Mouse (Mus musculus): Measurements from ENCODE around the gene Tpk1.

Gene Tpk1

DNA sequence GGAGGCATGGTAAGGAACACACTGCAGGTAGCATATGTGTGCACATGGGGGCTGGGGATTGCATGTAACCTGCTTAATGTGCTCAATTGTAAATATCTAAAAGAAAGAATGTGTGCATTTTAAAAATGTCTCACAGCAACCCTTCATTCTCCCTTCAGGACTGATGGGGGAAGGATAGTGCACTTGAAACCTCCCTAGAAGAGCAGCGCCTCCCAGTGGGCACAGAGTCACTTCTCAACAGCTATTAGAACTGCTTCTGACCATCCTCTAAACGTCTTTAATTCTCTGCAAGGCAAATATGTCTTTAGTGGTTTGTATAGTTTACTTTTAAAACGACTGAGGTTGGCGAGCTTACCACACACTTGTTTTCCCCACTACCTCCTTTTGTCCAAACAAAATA lies 241.1 kb downstream of the Tpk1 start:
- DNase-seq, result no peak

DNA sequence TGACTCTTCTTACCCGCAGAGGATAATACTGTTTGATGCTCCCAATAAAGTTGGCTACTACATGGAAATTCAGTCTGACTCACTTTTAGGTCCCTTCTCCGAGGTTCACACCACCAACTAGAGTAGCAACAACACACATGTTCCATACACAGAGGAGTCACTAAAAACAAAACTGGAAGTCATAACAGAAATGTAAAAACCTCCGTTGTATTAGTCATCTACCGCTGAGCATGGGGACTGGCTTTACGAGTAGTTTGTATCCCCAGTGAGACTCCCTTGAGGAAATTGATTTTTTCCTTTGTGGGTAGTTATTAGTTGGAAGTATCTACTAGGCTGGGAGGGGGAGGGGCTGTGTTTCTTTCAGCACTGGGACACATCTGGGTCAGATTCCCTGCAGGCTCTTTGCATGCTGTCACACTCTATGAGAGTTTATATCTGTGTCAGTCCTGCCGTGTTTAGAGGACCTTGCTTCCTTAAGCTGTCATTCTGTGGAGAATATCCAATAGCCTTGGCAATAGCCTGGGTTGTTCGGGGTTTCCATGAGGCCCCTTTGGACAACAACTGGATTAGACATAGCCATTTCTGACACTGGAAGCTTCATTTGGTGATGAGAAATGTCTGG lies 245.6 kb downstream of the Tpk1 start:
- no peak for DNase-seq

DNA sequence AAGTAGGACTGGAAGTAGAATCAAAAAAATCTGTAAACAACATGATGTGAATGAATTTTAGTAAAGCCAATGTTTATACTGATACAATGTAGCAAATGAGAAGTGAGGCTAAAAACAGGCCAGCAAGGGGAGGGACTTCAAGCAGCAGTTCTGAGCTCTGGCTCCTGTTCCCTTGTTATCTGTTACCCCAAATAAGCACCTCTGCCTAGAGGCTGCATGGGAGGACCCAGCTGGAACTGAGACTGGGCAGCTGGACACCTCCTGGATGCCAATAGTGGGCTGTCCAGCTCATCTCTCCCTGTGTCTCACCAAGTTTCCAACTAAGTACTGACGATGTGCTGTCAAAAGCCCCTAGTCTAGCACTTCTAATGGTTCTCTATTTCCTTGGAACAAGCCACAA lies 257.1 kb downstream of the Tpk1 start:
- DNase-seq, result no peak

DNA sequence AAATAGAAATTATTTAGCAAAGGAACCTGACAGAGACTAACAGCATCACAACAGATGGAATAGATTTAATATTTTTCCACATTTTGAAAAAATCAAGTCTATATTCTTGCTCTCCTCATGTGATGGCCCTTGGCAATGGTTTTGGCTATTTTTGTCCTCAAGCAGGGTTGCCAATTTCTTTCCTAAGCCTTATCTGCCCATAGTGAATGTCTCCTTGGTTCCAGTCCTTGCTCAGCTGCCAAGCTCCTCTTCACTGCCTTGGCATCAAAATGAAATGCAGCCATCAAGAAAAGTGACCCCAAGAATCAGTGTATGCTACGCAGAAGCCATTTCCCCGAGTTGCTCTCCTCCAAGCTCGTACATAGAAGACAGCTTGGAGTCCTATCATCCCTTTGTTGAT lies 263.0 kb downstream of the Tpk1 start:
- no peak for DNase-seq

DNA sequence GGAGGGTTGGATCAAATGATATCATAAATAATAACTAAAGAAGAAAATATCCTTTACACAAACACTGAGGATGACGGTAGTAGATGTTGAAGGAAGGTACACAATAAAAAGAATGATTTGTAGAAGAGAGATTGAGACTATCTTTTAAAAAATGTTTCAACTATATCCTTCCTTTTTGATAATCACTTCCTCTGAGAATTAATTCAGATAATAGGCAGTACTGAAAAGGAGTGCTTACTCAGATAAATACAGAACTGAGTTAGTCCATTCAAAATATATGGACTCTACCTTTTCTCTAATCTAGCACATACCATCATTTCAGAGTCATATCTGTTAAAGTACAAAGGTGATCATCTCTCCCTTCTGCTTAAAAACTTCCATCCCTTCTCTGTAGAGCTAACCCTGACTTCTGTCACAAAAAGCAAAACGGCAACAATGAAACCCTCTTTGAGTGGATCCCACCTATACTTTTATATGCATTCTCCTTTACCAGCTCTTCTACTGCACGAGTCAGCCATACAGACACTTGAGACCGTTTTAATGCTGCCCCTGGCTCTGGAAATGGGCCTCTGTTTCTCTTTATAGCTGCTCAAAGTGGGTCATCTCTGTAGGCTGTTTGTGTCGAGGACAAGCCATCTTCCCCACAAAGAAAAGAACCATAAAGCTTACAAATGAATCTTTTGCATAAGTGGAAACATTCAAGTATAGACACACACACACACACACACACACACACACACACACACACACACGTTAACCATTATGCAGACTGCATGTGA lies 263.7 kb downstream of the Tpk1 start:
- DNase-seq, result no peak

DNA sequence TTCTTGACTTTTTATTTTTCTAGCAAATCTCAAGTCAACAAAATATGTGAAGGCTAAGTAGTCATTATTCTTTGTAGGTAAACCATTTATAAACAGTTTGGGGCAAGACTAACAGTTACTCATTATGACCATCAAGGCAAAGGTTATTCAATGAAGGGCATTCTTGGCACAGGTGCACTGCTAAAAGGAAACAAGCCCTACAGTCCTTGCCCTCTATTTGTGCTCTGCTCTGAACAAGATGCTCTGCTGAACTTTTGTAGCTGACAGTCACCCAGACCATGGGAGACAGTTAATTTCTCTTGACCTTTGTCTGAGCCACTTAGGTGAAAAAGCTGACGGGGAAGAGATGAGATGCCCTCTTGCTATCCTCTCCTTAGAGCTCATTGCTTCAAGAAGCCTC lies 269.7 kb downstream of the Tpk1 start:
- no peak for DNase-seq

DNA sequence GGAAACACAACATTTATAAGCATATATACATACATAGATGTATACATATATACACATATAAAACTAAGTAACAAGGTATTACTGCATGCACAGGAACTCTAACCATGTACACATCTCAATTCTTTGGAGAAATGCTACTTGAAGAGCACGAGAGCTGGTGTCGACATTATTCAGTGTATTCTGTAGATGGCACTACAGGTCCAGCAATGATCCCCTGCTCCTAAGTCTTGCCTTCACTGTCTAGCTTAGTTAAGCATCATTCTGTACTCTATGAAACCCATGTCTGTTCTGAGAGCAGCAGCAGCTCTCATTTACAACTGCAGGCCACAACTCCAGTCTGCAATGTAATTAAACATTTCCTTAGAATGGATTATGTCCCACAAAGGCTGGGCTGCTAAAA lies 270.5 kb downstream of the Tpk1 start:
- DNase-seq, result no peak

DNA sequence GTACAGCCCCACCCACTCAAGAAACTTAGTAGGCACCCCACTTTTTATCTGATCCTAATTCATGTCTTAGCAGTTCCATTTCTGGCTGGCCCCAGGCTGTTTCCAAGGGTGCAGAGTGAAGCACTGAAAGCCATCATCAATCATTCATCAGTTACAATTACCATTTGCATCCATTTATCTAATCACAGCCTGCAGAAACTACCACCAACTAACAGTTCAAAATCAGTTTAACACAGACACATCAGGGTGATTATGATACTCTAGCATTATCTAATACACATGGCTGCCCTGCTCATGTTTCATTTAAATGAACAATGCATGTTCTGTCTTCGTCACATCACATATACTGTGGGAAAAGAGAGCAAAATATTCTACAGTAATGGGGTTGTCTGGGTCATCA lies 274.7 kb downstream of the Tpk1 start:
- no peak for DNase-seq

DNA sequence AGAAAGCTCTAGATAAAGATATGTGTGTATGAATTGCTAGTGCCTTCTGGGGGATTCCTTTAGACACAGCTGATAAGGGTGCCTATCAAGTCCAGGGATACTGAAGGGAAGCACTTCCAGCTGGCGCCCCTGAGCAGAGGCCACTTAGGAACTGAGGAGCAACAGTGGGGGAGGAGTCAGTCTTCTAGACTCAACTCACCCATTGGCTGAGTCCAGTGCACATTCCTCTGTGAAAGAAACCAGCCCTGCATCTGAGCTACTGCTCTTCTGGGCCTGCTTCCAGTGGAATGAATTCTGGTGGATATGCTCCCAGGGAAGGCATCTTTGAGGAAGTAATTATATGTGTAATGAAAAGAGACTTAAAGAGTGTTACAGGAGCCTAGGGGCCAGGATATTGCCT lies 278.8 kb downstream of the Tpk1 start:
- DNase-seq, result no peak

DNA sequence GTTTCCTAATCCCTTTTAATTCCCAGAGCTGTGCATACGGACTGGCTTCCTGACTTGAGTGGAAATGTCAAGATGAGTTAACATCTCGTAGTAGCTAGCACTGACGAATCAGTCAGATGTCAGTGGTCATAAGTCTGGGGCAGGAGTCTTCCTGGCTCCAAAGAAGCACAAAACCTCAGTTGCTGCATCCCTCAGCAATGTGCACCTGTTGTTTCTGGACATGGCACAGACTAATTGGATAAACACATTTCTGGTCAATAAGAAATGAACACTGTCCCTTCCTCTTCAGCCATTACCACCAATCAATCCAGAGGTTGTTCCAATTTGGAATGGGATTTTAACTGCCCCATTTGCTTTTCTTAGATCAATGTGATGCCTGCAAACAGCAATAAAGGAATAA lies 281.2 kb downstream of the Tpk1 start:
- no peak for DNase-seq

DNA sequence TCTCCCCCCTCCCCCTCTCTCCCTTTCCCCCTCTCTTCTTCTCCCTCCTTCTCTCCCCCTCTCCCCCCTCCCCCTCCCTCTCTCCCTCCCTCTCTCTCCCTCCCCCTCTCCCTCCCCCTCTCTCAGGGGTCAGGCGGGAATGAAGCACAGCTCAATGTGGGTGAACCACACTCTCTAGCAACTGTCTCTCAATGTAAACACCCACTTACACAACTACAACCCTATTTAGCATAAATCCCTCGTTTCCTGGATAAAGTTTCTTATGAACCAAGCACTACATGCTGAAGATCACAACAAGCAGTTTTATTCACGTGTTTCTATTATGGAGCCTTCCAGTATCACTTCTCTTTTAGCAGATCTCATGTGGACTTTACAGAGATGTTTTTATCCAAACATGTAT lies 281.8 kb downstream of the Tpk1 start:
- no peak for DNase-seq

DNA sequence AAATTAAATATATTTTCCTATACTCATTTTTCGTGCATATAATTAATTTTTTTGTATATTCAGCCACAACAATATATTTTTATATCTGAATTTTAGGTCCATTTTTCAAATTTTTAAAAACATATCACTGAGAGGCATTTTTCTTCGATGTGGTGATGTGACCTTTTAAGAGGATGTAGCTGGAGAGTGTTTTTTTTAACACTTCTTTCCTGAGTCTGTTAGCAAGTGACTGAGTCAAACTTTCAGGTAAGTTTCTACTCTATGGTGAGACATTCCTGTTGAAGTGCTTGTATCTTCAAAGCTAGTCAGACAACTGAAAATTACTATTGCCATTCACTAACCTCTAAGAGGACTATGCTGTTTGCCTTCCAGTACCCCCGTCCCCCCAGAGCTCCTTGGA lies 283.3 kb downstream of the Tpk1 start:
- no peak for DNase-seq

DNA sequence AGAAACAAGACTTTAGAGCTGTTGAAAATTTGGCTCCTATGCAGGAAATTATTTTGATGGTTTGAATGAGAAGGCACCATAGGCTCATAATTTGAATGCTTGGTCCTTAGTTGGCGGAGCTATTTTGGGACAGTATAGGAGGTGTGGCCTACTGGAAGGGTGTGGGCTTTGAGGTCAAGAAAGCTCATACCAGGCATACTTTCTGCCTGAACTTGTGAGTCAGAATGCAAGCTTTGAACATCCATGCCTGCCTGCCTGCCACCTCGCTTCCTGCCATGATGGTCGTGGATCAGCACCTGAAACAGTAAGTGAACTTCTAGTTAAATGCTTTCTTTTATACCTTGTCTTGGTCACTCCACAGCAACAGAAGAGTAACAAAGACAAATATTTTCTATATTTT lies 283.8 kb downstream of the Tpk1 start:
- no peak for DNase-seq

DNA sequence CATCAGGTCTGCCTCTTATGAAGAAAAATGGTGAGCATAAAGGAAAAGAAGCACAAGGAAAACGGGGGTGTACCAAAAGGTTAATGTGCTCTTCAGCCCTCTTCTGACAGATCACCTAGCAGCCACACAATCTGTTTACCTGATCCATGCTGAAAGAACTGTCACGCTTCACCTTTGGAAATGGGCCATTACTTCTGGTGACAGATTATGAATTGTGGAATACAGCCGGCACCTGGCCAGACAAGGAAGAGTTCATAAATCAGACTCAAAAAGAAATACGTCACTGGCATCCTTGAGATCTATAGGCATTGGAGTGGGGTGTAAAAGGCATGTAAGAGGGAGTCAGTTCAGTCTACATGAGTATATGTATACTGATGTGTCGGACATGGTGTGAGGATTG lies 292.9 kb downstream of the Tpk1 start:
- no peak for DNase-seq

DNA sequence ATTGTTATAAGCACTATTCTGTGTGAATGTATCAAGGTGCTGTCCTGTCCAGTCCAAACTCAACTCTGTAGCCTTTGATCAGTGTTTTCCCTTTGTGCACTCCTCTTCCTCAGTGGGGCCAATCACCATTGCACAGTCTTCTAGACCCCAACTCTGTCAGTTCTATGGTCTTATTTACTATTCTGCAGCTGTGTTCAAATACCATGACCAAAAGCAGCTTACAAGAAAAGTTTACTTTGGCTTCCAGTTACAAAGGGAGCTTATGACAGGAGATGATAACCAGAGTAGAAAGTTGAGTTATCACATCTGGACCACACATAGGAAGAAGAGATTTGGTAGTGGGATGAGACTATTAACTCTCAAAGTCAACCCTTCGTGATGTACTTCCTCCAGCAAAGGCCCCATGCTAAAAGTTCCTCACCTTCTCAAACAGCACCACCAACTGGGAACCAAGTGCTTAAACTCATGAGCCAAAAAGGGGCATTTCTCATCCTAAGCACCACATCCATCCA lies 298.6 kb downstream of the Tpk1 start:
- DNase-seq, result no peak

DNA sequence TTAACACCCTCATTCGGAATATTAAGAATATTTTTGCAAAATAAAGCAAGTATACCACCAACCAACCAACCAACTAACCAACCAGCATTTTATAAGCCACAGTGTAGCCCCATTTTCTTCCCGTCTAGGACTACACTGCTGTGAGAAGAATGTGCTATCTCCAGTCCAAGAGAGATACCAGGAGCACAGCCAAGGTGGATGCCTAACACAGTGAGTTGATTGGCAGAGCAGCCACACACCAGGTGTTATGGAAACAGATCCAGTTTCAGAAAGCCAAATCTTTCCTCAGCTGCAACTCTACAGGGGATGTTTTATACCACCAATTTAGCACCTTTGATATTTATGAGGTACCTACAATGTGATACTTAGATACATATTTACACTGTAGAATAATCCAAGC lies 299.1 kb downstream of the Tpk1 start:
- DNase-seq, result no peak

DNA sequence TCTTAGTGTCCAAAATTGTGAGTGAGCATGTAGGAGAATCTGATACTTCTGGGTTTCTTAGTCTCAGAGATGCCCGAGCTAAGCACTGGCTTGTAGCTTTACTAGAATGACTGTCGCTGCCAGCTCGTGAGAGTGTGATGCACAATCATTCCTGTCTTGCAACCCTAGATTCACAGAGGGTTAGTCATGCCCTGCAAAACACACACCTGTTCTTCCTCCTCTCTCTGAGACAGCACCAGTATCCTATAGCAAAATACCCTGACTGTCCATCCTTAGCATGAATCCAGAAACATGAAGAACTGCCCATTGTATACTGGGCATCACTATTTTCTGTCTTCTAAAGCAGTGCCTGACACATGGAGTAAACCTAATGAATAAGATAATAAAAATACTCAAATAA lies 302.2 kb downstream of the Tpk1 start:
- DNase-seq, result no peak

DNA sequence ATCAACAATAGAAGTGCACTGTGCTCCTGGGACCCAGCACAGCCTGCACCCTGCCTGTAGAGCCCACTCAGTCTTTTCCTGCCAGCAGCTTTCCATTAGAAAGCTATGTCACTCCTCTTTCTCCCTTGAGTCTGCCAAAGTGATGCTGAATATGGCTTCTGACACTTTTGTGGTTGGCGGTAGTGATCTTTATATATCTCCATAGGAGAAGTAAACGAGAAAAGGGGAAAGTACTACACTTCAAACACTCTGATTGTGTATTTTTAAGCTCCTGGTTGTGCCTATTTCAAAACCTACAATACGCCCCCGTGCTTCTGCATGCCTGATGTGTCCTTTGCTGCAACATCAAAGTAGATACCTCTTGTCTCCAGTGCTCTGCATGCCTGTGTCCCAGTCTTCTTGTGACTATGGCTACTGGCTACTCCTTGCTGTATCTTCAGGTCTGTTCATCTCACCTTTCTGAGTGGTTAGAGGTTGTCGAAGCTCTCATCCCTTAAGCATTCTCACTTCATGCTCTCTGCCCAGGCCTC lies 302.7 kb downstream of the Tpk1 start:
- DNase-seq, result no peak

DNA sequence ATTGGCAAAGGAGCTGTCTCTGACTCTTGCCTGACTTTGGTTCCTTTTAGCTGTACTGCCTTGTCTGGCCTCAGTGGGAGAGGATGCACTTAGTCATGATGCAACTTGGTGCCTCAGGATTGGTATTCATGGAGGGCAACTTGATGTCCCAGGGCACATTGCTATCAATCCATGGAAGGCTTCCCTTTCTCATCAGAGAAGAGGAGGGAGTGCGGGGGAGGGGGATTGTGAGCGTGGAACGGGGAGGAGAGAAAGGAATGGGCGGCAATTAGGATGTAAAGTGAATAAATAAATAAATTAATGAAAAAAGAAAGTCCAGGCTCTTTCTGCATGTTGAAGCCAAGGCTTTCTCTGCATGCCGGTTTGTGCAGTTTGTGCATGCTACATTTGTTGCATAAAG lies 304.8 kb downstream of the Tpk1 start:
- DNase-seq, result no peak

DNA sequence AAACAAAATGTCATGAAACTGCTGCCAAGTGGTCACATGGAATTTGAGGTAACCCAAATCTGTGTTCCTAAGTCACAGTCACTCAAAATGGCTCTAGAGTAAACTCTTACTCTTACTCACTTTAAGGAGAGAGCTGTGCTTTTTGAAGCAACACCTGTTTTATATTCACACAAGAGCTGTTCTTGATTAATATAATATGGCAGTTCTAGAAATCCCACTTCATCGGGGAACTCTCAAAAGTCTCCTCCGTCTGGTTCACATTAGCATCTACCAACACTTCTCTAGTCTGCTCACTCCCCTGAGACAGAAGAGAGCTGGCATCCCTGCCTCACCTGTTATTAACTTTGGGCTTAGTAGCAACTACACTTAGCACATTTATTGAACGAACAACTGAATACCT lies 305.9 kb downstream of the Tpk1 start:
- no peak for DNase-seq

DNA sequence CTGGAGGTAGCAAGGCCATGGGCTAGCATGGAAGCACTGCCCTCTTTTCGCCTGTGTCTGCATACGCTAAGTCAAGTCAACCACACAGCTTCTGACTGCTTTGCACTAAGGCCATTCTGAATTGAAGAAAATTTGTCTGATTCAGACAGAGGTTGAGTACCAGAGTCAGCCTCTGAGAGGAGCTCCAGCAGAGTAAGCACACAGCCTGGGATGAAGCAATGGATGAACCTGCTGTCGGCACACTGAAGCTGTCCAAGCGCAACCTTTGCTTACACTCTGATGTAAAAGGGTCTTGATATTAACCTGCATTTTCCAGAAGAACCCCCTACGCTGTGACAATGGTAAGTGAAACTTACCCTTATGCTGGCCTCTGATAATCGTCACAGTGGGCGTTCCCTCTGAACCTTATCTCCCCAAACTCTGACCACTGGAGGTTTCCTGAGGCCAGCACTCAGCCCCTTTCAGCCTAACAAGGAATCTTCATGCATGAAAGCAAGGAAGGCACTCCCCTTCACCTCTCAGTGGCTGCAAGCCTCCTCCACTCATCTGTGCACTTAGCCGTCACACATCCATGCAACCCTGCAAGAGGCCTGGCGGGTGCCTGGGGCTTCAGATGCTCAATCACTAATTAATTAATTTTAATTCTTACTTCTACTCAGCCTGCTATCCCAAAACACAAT lies 311.4 kb downstream of the Tpk1 start:
- DNase-seq, result no peak

DNA sequence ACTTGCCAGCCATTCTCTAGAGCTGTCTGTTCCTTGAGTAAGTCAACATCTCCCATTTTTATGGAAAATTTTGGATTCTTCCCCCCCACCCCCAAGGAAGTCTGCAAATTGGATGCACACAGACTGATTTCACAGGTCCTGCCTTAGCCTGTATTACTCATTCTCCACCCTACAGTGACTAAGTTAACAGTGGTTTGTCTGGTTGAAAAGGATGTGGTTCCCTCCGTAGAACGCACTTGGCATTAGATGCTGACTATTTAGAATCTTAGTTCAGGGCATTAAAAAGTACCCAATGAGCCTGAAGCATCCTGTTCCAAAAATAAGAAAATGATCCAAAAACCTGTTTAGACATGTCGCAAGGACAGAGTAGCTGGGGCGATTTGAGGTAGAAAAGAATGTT lies 312.6 kb downstream of the Tpk1 start:
- DNase-seq, result no peak

DNA sequence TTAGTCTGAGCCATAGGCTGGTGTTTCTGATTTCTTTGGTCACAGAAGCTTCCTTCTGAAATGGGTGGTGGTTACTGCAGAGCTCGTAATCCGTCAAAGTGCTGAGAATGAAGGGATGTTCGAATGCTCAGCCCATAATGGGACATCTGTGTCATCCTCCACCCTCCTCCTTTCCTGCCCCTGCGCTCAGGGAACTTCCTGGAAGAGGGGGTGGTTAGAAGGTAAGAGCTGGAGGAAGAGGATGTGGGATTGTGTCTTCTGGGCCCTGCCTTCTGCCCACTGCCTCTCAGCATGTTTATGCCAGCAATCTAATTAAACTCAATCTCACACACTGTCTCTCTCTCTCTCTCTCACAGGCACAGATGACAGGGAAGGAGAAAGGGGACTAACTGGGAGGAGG lies 317.0 kb downstream of the Tpk1 start:
- no peak for DNase-seq

DNA sequence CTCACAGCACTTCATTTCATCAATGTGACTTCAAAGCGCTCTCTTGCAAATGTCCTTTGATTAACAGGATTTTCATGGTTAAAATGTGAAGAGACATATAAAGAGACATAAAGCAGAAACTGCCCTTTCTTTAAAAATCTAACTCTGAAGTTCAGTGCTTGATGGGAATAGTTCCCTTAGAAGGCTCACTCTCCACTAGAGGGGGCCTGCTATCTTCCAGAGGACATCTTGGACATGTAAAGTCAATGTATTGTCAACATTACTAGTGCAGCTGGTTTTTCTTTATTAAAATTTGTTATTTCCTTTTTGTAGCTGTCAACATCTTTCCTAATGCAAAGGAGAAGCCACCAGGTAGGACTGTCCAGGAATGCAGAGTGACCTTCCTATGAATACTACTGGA lies 318.4 kb downstream of the Tpk1 start:
- no peak for DNase-seq
